Mouse (Mus musculus) ovary, adult 2 months (tissue): ENCODE data around the gene Ptrh1. TPM values are rescaled to one million over a fixed set of nuclear protein-coding genes. Genes with fewer than 3 reads are reported as not detected.

Source experiments
- polyA plus RNA-seq: library from polyadenylated mRNA; depleted of rRNA; stranded (reverse); fragments of >200 nt; gene quantifications from 2 replicates; pipeline ENCODE4 v1.2.3, GENCODE M21; 2012; rRNA removed

Gene Ptrh1
- 18.7 and 19.7 TPM in 2 replicates for polyA plus RNA-seq

DNA sequence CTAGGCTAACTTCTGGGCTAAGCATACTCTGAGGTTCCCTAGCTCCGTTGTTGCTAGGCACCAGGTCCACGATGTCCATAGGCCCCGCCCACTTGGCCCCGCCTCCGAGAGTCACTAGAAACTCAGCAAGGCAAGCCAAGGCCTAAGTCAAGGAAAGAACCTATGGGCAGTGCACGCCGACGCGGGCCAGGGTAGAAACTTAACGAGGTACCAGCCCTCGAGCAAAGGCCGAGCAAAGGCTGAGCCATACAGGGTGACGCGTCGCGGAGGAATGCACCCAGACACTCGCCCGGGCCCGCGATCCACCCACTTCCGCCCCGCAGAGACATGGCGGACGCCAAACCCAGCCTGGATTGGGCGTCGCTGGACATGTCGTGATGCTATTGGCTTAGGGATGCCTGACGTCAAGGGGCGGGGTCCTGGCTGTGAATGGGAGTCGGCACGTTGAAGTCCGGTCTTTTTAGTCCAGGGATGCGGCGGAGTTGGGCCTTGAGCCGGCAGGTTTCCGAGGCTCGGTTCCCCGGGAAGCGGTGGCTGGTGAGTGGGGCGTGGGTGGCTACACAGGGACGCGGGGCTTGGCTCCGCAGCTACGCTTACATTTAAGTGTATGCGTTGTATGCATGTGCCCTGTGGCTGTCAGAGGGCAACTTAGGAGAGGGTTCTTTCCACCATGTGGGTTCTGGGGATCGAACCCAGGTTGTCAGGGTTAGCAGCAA lies at the start of gene Ptrh1, which contains the start of gene Ttc16:
Gene Ptrh1 (plus strand): TSS at position 428 of the 716 bp plus-strand sequence.
Gene Ttc16 (minus strand): TSS at position 275 of the 716 bp plus-strand sequence.

DNA sequence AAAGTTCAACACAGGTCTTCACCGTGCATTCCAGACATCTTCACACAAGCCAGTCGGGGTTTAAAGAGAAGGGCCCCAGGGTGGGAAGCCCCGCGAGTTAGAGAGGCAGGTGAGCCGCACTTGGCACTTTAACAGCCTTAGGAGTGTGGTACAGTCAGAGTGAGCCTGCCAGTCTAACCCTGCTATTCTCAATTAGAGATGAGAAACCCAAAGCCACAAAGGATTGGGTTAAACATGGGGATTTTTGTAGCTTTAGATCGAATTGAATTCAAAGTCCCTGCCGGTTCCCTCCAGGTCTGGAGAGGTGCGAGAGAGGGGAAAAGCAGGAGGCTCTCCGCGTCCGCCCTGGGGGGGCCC lies 34.7 kb upstream of the Ptrh1 start, which contains the start of gene 6330409D20Rik:
Gene 6330409D20Rik (minus strand): TSS at position 101 of the 357 bp plus-strand sequence.

DNA sequence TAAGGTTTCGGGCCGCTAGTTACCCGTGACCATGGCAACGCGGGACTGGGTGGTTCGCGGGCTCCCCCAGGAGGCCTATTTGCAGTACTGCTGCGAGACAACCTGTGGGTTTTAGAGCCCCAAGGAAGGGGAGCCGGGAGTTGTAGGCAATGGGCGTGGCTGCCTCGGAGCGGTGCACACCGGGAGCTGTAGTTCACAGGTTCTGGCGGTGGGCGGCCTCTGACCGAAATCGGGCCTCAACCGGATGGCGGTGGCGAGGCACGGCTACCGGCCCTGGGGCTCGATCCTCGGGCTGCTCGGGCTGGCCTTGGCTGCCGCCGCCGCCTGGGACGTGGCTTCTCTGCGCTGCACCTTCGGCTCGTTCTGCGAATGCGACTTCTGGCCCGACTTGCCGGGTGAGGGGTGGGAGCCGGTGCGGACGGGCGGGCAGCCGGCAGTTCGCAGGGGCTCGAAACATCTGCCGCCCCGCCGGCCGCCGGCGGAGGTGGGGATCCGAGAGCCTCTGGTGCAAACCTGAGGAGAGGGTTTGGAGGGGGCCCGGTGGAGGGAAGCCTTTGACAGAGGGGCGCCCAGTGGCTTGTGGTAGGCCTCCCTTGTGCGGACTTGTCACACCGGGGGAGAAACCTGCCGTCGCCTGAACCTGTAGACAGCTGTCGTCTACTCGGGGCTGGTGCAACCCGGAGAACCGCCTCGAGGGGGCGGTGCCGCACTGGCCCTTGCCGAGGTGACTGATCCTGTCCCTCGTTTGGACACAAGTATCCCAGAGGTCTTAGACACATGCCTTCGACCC lies 18.3 kb upstream of the Ptrh1 start, which contains the start of gene Tor2a:
Gene Tor2a (plus strand): TSS at position 179 of the 790 bp plus-strand sequence.

DNA sequence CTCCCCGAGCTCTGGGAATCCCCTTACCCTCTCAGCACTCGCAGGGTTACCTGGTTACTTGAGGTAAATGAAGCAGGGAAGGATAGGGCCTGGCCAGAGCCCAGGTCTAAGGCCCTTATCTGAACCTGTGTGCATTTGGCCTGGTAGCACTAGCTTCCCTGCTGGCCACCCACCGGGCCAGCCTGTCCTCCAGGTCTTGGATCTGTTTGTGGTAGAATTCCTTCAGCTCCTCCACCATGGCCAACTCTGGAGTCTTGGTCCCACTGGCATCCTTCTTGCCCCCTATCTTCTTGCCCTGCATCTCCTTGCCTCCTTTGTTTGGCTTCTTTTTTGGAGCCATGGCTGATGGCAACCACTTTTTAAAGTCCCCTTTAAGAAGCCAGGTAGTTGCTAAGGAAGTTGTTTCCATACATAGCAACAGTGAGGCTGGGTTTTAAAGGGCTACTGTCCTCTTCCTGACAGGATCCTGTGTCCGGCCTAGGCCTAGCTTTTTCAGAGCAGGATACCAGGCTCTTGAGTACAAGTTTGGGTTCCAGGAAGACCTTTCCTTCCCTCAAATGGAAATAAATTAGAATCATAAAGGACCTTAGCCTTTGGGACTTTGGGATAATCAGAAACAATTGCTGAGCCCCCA lies 8.6 kb downstream of the Ptrh1 start, which contains the start of gene Cfap157:
Gene Cfap157 (minus strand): TSS at position 381 of the 634 bp plus-strand sequence.

Other genes with a start within 250 kb of the Ptrh1 start
- 31.7 and 37.3 TPM in 2 replicates for gene Fam102a, start 240.5 kb upstream of the Ptrh1 start, polyA plus RNA-seq
- 118 and 149 TPM in 2 replicates for gene Dpm2, start 204.9 kb upstream of the Ptrh1 start, polyA plus RNA-seq
- 0.67 and 0.74 TPM in 2 replicates for gene Pip5kl1, start 201.0 kb upstream of the Ptrh1 start, polyA plus RNA-seq
- gene 9430097D07Rik, start 200.1 kb upstream of the Ptrh1 start, polyA plus RNA-seq = not detected in 2 replicates
- gene St6galnac4, start 188.7 kb upstream of the Ptrh1 start, polyA plus RNA-seq = 33.5 and 34.2 TPM in 2 replicates
- 80.7 and 95.8 TPM in 2 replicates for gene St6galnac6, start 176.1 kb upstream of the Ptrh1 start, polyA plus RNA-seq
- gene Ak1, start 154.0 kb upstream of the Ptrh1 start, polyA plus RNA-seq = 24.3 and 26.7 TPM in 2 replicates
- 174 and 176 TPM in 2 replicates for gene Eng, start 129.2 kb upstream of the Ptrh1 start, polyA plus RNA-seq
- gene Fpgs, start 71.6 kb upstream of the Ptrh1 start, polyA plus RNA-seq = 92.0 and 102 TPM in 2 replicates
- 181 and 213 TPM in 2 replicates for gene Cdk9, start 62.7 kb upstream of the Ptrh1 start, polyA plus RNA-seq
- 50.4 and 50.9 TPM in 2 replicates for gene Sh2d3c, start 54.7 kb upstream of the Ptrh1 start, polyA plus RNA-seq
- gene 6330409D20Rik, start 34.8 kb upstream of the Ptrh1 start, polyA plus RNA-seq = not detected in 2 replicates
- 120 and 130 TPM in 2 replicates for gene Tor2a, start 18.6 kb upstream of the Ptrh1 start, polyA plus RNA-seq
- 9.9 and 10.3 TPM in 2 replicates for gene Ttc16, start 153 bp upstream of the Ptrh1 start, polyA plus RNA-seq
- gene Cfap157, start 8.6 kb downstream of the Ptrh1 start, polyA plus RNA-seq = 1.5 and 1.6 TPM in 2 replicates
- 11.3 and 13.7 TPM in 2 replicates for gene Stxbp1, start 71.5 kb downstream of the Ptrh1 start, polyA plus RNA-seq
- 47.5 and 60.3 TPM in 2 replicates for gene Fam129b, start 100.3 kb downstream of the Ptrh1 start, polyA plus RNA-seq
- 284 and 415 TPM in 2 replicates for gene Rpl12, start 185.8 kb downstream of the Ptrh1 start, polyA plus RNA-seq
- gene Lrsam1, start 185.8 kb downstream of the Ptrh1 start, polyA plus RNA-seq = 23.6 and 23.7 TPM in 2 replicates
- gene Slc2a8, start 206.3 kb downstream of the Ptrh1 start, polyA plus RNA-seq = 69.9 and 97.1 TPM in 2 replicates